13 mouse cellular contexts compared by ENCODE assay signal in genomic region chr6:89236226-89236625, GRCm38 (mm10).
DNase-seq lines count a peak whose midpoint lies in the region; ATAC-seq and TF ChIP-seq lines count a peak whose summit lies in the region.
"Had no signal": no experiment of that assay in that cellular context is flagged by ENCODE, and none has a peak within 500 bp of the region (broad histone marks: within the 10 kb centered on the region; RNA-seq: fewer than 3 reads in every experiment).

No protein-coding gene starts in this region.

- TF ChIP-seq POLR2A in liver, adult 2 months (IDR thresholded peaks at IDR 0.05; ENCODE audit: extremely low read depth, insufficient read depth, low read length): no peak

- 0 out of 2 replicates have a peak, but pooled peaks cover 2% of the 10 kb centered on the region for H3K4me1 ChIP-seq in liver, adult 2 months (ENCODE audit: control insufficient read depth, insufficient read depth, low read length)
- no peaks in the 10 kb centered on the region for H3K4me1 ChIP-seq in liver, postnatal 0 days (ENCODE audit: insufficient read depth)
- peaks cover 54% of the 10 kb centered on the region for H3K4me1 ChIP-seq in hindbrain, embryonic 15.5 days (replicated peaks)
- H3K4me1 ChIP-seq in neural tube, embryonic 13.5 days (replicated peaks): peaks cover 56% of the 10 kb centered on the region
- H3K4me1 ChIP-seq: liver, embryonic 12.5 days had no signal

- no peak for TF ChIP-seq EP300 in liver, postnatal 0 days (IDR thresholded peaks at IDR 0.05; ENCODE audit: low read depth)

- no peaks in the 10 kb centered on the region for H3K79me2 ChIP-seq in liver, adult 2 months (ENCODE audit: control insufficient read depth, insufficient read depth, low read length)

- H3K27ac ChIP-seq in liver, adult 2 months (replicated peaks; ENCODE audit: insufficient read depth, low read depth, low read length): no peak overlapping the region
- no peak overlapping the region for H3K27ac ChIP-seq in liver, postnatal 0 days (ENCODE audit: low read depth)
- H3K27ac ChIP-seq in hindbrain, embryonic 15.5 days (replicated peaks): no peak overlapping the region; the same call in 1 of the 2 replicates
- peak overlapping the region; percentile 81 for H3K27ac ChIP-seq in neural tube, embryonic 13.5 days (replicated peaks)
- H3K27ac ChIP-seq: liver, embryonic 12.5 days; macrophage had no signal

- H3K27me3 ChIP-seq in liver, adult 2 months (ENCODE audit: control insufficient read depth, insufficient read depth, low read length): no peaks in the 10 kb centered on the region
- no peaks in the 10 kb centered on the region for H3K27me3 ChIP-seq in liver, postnatal 0 days (ENCODE audit: insufficient read depth, low read length)
- H3K27me3 ChIP-seq in hindbrain, embryonic 15.5 days: no peaks in the 10 kb centered on the region
- H3K27me3 ChIP-seq in neural tube, embryonic 13.5 days: peaks cover 3% of the 10 kb centered on the region; the same call in 1 of the 2 replicates

- no peak overlapping the region for H3K4me3 ChIP-seq in liver, adult 2 months (ENCODE audit: insufficient read depth, low read depth, low read length)
- no peak overlapping the region for H3K4me3 ChIP-seq in liver, postnatal 0 days (ENCODE audit: low read depth, low read length)
- no peak overlapping the region for H3K4me3 ChIP-seq in hindbrain, embryonic 15.5 days
- H3K4me3 ChIP-seq in neural tube, embryonic 13.5 days: no peak overlapping the region
- H3K4me3 ChIP-seq: erythroblast, embryonic 14.5 days; liver, embryonic 12.5 days had no signal

- no peak overlapping the region for H3K4me2 ChIP-seq in liver, postnatal 0 days (ENCODE audit: low read depth, low read length)
- H3K4me2 ChIP-seq in hindbrain, embryonic 15.5 days: 0 out of 2 replicates have a peak overlapping the region, but pooled peaks have one; percentile 52
- peak overlapping the region; percentile 48 for H3K4me2 ChIP-seq in neural tube, embryonic 13.5 days
- H3K4me2 ChIP-seq: liver, embryonic 12.5 days had no signal

- no peaks in the 10 kb centered on the region for H3K9me3 ChIP-seq in liver, postnatal 0 days (ENCODE audit: low read length)
- no peaks in the 10 kb centered on the region for H3K9me3 ChIP-seq in hindbrain, embryonic 15.5 days
- H3K9me3 ChIP-seq in neural tube, embryonic 13.5 days: no peaks in the 10 kb centered on the region
- H3K9me3 ChIP-seq: liver, embryonic 12.5 days had no signal

- 24% methylated on average over 8 of the region's 8 CpGs for WGBS in liver, adult 2 months
- WGBS in liver, postnatal 0 days (ENCODE audit: insufficient replicate concordance): 19% methylated on average over 8 of the region's 8 CpGs
- WGBS in hindbrain, embryonic 15.5 days: 11% methylated on average over 8 of the region's 8 CpGs
- WGBS in neural tube, embryonic 13.5 days: 8% methylated on average over 8 of the region's 8 CpGs

- peak; percentile 32 for DNase-seq in cerebellum, adult 11-12 months
- DNase-seq in cerebellum, adult 9-10 months: no peak
- DNase-seq in liver, adult 2 months (ENCODE audit: extremely low read depth, low read depth, low spot score): peak; percentile 61
- no peak for DNase-seq in liver, postnatal 0 days
- DNase-seq in kidney, postnatal 14 days: no peak
- DNase-seq: kidney, adult 11 months; thymus, postnatal 4 days had no signal

- no peak for TF ChIP-seq CTCF in liver, adult 2 months (IDR thresholded peaks at IDR 0.05; ENCODE audit: low read depth, low read length)
- TF ChIP-seq CTCF in liver, postnatal 0 days (IDR thresholded peaks at IDR 0.05; ENCODE audit: low read depth): no peak

- no peaks in the 10 kb centered on the region for H3K36me3 ChIP-seq in liver, adult 2 months (ENCODE audit: control insufficient read depth, insufficient read depth, low read length)
- H3K36me3 ChIP-seq in liver, postnatal 0 days (replicated peaks; ENCODE audit: insufficient read depth, low read length): no peaks in the 10 kb centered on the region
- no peaks in the 10 kb centered on the region for H3K36me3 ChIP-seq in hindbrain, embryonic 15.5 days
- no peaks in the 10 kb centered on the region for H3K36me3 ChIP-seq in neural tube, embryonic 13.5 days
- H3K36me3 ChIP-seq: liver, embryonic 12.5 days had no signal

- H3K9ac ChIP-seq in liver, adult 2 months (ENCODE audit: low read depth, low read length): no peak overlapping the region
- H3K9ac ChIP-seq in liver, postnatal 0 days (replicated peaks): no peak overlapping the region
- no peak overlapping the region for H3K9ac ChIP-seq in hindbrain, embryonic 15.5 days
- peak overlapping the region; percentile 41; the same call in 1 of the 2 replicates for H3K9ac ChIP-seq in neural tube, embryonic 13.5 days
- H3K9ac ChIP-seq: liver, embryonic 12.5 days had no signal

- no peak for ATAC-seq in liver, postnatal 0 days
- ATAC-seq in hindbrain, embryonic 15.5 days (ENCODE audit: low FRiP score, low read depth): no peak
- no peak for ATAC-seq in neural tube, embryonic 13.5 days (ENCODE audit: low read depth)
- ATAC-seq in granulocyte monocyte progenitor cell, adult 5-6 weeks (replicated peaks; ENCODE audit: poor library complexity, severe bottlenecking): no peak
- ATAC-seq: liver, embryonic 12.5 days had no signal

Comparison
In these comparisons a context has a peak if more than half of its experiments do, and no peak if none do; other contexts are left out.
1. DNase-seq: peak in cerebellum, adult 11-12 months (single experiment) and liver, adult 2 months (single experiment); none in cerebellum, adult 9-10 months (single experiment), liver, postnatal 0 days (single experiment) and kidney, postnatal 14 days (single experiment).